Mouse (Mus musculus) MEL (cell line): ENCODE measurements around the gene Dock3. TPM values are rescaled to one million over a fixed set of nuclear protein-coding genes. Genes with fewer than 3 reads are reported as not detected.

ENCODE experiments used
- DNase-seq: peaks from one replicate; pipeline ENCODE4 v3.0.0; 2011; ENCODE audit warnings: low read depth, low spot score
- H3K27ac ChIP-seq: 2 replicates; pipeline ENCODE4 v1.5.1; 2012; ENCODE audit warnings: low read depth, mild to moderate bottlenecking, control low read depth, low read length, moderate library complexity; ENCODE audit not compliant: control insufficient read depth
- H3K27me3 ChIP-seq, 2 experiments: fragments of 150-350 bp in 1 of 2; sonication (generic) in 1 of 2; 2 replicates each; pipeline ENCODE4 v1.6.1; 2012; ENCODE audit warnings: low read length in 2 of 2, mild to moderate bottlenecking in 2 of 2, improper control_type of control experiment in 1 of 2, moderate library complexity in 1 of 2; ENCODE audit not compliant: insufficient read depth in 2 of 2, control insufficient read depth in 1 of 2
- H3K36me3 ChIP-seq, 2 experiments: 2 replicates each; pipeline ENCODE4 v1.6.1; 2012 to 2014; ENCODE audit warnings: low read length in 2 of 2, improper control_type of control experiment in 1 of 2, inconsistent platforms in 1 of 2, mild to moderate bottlenecking in 1 of 2; ENCODE audit not compliant: insufficient read depth in 2 of 2, control insufficient read depth in 1 of 2
- H3K4me1 ChIP-seq, 2 experiments: fragments of 150-350 bp in 1 of 2; sonication (generic) in 1 of 2; 2 replicates each; pipeline ENCODE4 v1.6.1; 2012; ENCODE audit warnings: low read length in 2 of 2, improper control_type of control experiment in 1 of 2, mild to moderate bottlenecking in 1 of 2; ENCODE audit not compliant: insufficient read depth in 2 of 2, control insufficient read depth in 1 of 2
- H3K4me3 ChIP-seq, 2 experiments: fragments of 150-350 bp in 1 of 2; sonication (generic) in 1 of 2; 2 replicates each; pipeline ENCODE4 v1.5.1; 2012; ENCODE audit warnings: low read depth in 2 of 2, low read length in 2 of 2, mild to moderate bottlenecking in 2 of 2, moderate library complexity in 2 of 2, control low read depth in 1 of 2, improper control_type of control experiment in 1 of 2; ENCODE audit not compliant: control insufficient read depth in 1 of 2, insufficient read depth in 1 of 2
- H3K79me2 ChIP-seq: 2 replicates; pipeline ENCODE4 v1.6.1; 2012; ENCODE audit warnings: mild to moderate bottlenecking, low read length, moderate library complexity; ENCODE audit not compliant: control insufficient read depth, poor library complexity, insufficient read depth
- H3K9ac ChIP-seq: 2 replicates; pipeline ENCODE4 v1.6.1; 2012; ENCODE audit warnings: low read depth, mild to moderate bottlenecking, control low read depth, low read length, moderate library complexity; ENCODE audit not compliant: control insufficient read depth, poor library complexity, severe bottlenecking
- H3K9me3 ChIP-seq: fragments of 150-350 bp; sonication (generic); replicated peaks from 2 replicates; pipeline ENCODE4 v1.6.1; 2012; ENCODE audit warnings: mild to moderate bottlenecking, low read length, improper control_type of control experiment, moderate library complexity; ENCODE audit not compliant: insufficient read depth
- CTCF ChIP-seq, 3 experiments: IDR thresholded peaks in 2 of 3; conservative IDR thresholded peaks in 1 of 3; 2 replicates each; pipeline ENCODE4 v1.5.1; 2011 to 2012; ENCODE audit warnings: low read length in 3 of 3, low read depth in 2 of 3, mild to moderate bottlenecking in 2 of 3, improper control_type of control experiment in 1 of 3, inconsistent platforms in 1 of 3, mixed read lengths in 1 of 3, moderate library complexity in 1 of 3; ENCODE audit not compliant: control insufficient read depth in 1 of 3, insufficient read depth in 1 of 3, poor library complexity in 1 of 3, severe bottlenecking in 1 of 3
- EP300 ChIP-seq, 2 experiments: IDR thresholded peaks; 2 replicates each; pipeline ENCODE4 v1.6.1; 2011; ENCODE audit warnings: improper control_type of control experiment in 2 of 2, low read length in 2 of 2, low read depth in 1 of 2, mild to moderate bottlenecking in 1 of 2
- GABPA ChIP-seq: IDR thresholded peaks from 2 replicates; pipeline ENCODE4 v1.6.1; 2012; ENCODE audit warnings: low read depth, mild to moderate bottlenecking, inconsistent platforms, low read length, improper control_type of control experiment, moderate library complexity
- GATA1 ChIP-seq: IDR thresholded peaks from 2 replicates; pipeline ENCODE4 v1.6.1; 2011; ENCODE audit warnings: low read depth, low read length, improper control_type of control experiment
- KAT2A ChIP-seq: conservative IDR thresholded peaks from 2 replicates; pipeline ENCODE4 v1.6.1; 2012; ENCODE audit warnings: low read depth, low read length, improper control_type of control experiment, inconsistent platforms
- MAZ ChIP-seq: IDR thresholded peaks from 2 replicates; pipeline ENCODE4 v1.6.1; 2012; ENCODE audit warnings: low read depth, mild to moderate bottlenecking, inconsistent platforms, low read length, improper control_type of control experiment
- MEF2A ChIP-seq: IDR thresholded peaks from 2 replicates; pipeline ENCODE4 v1.6.1; 2014; ENCODE audit warnings: low read depth, mild to moderate bottlenecking, inconsistent platforms, low read length, improper control_type of control experiment; ENCODE audit not compliant: poor library complexity, insufficient replicate concordance, severe bottlenecking; ENCODE audit errors: extremely low read depth
- MYB ChIP-seq: IDR thresholded peaks from 2 replicates; pipeline ENCODE4 v1.6.1; 2011; ENCODE audit warnings: mild to moderate bottlenecking, low read depth, low read length, improper control_type of control experiment
- NELFE ChIP-seq: IDR thresholded peaks from 2 replicates; pipeline ENCODE4 v1.6.1; 2011; ENCODE audit warnings: low read depth, low read length, improper control_type of control experiment
- SMC3 ChIP-seq: IDR thresholded peaks from 2 replicates; pipeline ENCODE4 v1.6.1; 2011; ENCODE audit warnings: low read depth, low read length, improper control_type of control experiment
- TBP ChIP-seq: IDR thresholded peaks from 2 replicates; pipeline ENCODE4 v1.8.0; 2011; ENCODE audit warnings: low read depth, low read length, improper control_type of control experiment
- UBTF ChIP-seq: IDR thresholded peaks from 2 replicates; pipeline ENCODE4 v1.6.1; 2012; ENCODE audit warnings: low read depth, mild to moderate bottlenecking, inconsistent platforms, low read length, improper control_type of control experiment, moderate library complexity, borderline replicate concordance; ENCODE audit not compliant: insufficient read depth
- USF1 ChIP-seq: IDR thresholded peaks from 2 replicates; pipeline ENCODE4 v1.6.1; 2014; ENCODE audit warnings: low read depth, mild to moderate bottlenecking, inconsistent platforms, low read length, improper control_type of control experiment, moderate library complexity
- ZC3H11A ChIP-seq: IDR thresholded peaks from 2 replicates; pipeline ENCODE4 v1.6.1; 2012; ENCODE audit warnings: low read depth, mild to moderate bottlenecking, inconsistent platforms, low read length, improper control_type of control experiment
- ZMIZ1 ChIP-seq: IDR thresholded peaks from 2 replicates; pipeline ENCODE4 v1.6.1; 2012; ENCODE audit warnings: low read depth, mild to moderate bottlenecking, inconsistent platforms, low read length, improper control_type of control experiment, moderate library complexity
- polyA plus RNA-seq, 2 experiments: library from polyadenylated mRNA; stranded (reverse) in 1 of 2; unstranded in 1 of 2; fragments of >175 nt in 1 of 2; fragments of >200 nt in 1 of 2; gene quantifications; 2 replicates each; pipeline versions ENCODE4 v1.2.1 to v1.2.4; 2012; ENCODE audit warnings: low replicate concordance in 2 of 2, low read depth in 1 of 2; ENCODE audit not compliant: insufficient read length in 2 of 2, insufficient read depth in 1 of 2, missing spikeins in 1 of 2
- total RNA-seq: library from RNA; depleted of rRNA; stranded (reverse); fragments of 300-350 nt; gene quantifications from 2 replicates; pipeline ENCODE4 v1.2.3, GENCODE M21; 2012

Dock3 gene
- total and polyA plus RNA-seq, 3 experiments: 0.03 to 0.08 TPM; not detected in 1

GRCm38 (mm10) chr9:106958452-106958851 is 273.3 kb downstream of the Dock3 start:
- Histone ChIP-seq H3K36me3 (no peaks in the 10 kb centered on the region), H3K9ac (no peak overlapping the region), H3K9me3 (no peaks in the 10 kb centered on the region), H3K27ac (no peak overlapping the region), H3K27me3 (peaks cover 11 to 19% of the 10 kb centered on the region in 2 experiments), H3K4me3 (no peak overlapping the region), H3K79me2 (no peaks in the 10 kb centered on the region), H3K4me1 (no peaks in the 10 kb centered on the region)
- TF ChIP-seq KAT2A (no peak), SMC3 (no peak), MEF2A (no peak), EP300 (IDR thresholded peaks at IDR 0.05; ENCODE audit: low read depth in 1 of 2, low read length in 2 of 2) (no peak), NELFE (no peak), TBP (no peak), ZC3H11A (no peak), MAZ (no peak), USF1 (no peak)
- DNase-seq: no peak

GRCm38 (mm10) chr9:106955486-106955885 is 276.2 kb downstream of the Dock3 start:
- TF ChIP-seq USF1: no peak
- no peak for TF ChIP-seq MYB
- no peak for TF ChIP-seq GABPA
- no peak for TF ChIP-seq UBTF
- no peak for TF ChIP-seq EP300 (IDR thresholded peaks at IDR 0.05; ENCODE audit: low read depth in 1 of 2, low read length in 2 of 2)
- no peak for TF ChIP-seq ZMIZ1
- Histone ChIP-seq H3K27me3 (peaks cover 11 to 13% of the 10 kb centered on the region in 2 experiments), H3K4me1 (no peaks in the 10 kb centered on the region), H3K9me3 (no peaks in the 10 kb centered on the region), H3K36me3 (no peaks in the 10 kb centered on the region), H3K9ac (no peak overlapping the region), H3K79me2 (no peaks in the 10 kb centered on the region), H3K27ac (no peak overlapping the region), H3K4me3 (no peak overlapping the region)
- DNase-seq: no peak

GRCm38 (mm10) chr9:106934998-106935397 is 296.7 kb downstream of the Dock3 start:
- H3K27me3 ChIP-seq: peaks cover 7 to 18% of the 10 kb centered on the region in 2 experiments
- DNase-seq: no peak
- H3K9ac ChIP-seq: no peak overlapping the region
- H3K4me3 ChIP-seq: no peak overlapping the region
- H3K4me1 ChIP-seq: no peaks in the 10 kb centered on the region
- H3K79me2 ChIP-seq: no peaks in the 10 kb centered on the region
- no peaks in the 10 kb centered on the region for H3K36me3 ChIP-seq
- H3K27ac ChIP-seq: no peak overlapping the region
- TF ChIP-seq ZC3H11A (no peak), GATA1 (no peak), CTCF (IDR thresholded peaks at IDR 0.05 in 2 of 3, conservative IDR thresholded peaks at IDR 0.05 in 1 of 3; ENCODE audit: control insufficient read depth in 1 of 3, insufficient read depth in 1 of 3, low read depth in 2 of 3, low read length in 3 of 3, poor library complexity in 1 of 3, severe bottlenecking in 1 of 3) (no peak)
- no peaks in the 10 kb centered on the region for H3K9me3 ChIP-seq
